8 mouse cellular contexts compared by ENCODE assay signal in the genomic region with DNA sequence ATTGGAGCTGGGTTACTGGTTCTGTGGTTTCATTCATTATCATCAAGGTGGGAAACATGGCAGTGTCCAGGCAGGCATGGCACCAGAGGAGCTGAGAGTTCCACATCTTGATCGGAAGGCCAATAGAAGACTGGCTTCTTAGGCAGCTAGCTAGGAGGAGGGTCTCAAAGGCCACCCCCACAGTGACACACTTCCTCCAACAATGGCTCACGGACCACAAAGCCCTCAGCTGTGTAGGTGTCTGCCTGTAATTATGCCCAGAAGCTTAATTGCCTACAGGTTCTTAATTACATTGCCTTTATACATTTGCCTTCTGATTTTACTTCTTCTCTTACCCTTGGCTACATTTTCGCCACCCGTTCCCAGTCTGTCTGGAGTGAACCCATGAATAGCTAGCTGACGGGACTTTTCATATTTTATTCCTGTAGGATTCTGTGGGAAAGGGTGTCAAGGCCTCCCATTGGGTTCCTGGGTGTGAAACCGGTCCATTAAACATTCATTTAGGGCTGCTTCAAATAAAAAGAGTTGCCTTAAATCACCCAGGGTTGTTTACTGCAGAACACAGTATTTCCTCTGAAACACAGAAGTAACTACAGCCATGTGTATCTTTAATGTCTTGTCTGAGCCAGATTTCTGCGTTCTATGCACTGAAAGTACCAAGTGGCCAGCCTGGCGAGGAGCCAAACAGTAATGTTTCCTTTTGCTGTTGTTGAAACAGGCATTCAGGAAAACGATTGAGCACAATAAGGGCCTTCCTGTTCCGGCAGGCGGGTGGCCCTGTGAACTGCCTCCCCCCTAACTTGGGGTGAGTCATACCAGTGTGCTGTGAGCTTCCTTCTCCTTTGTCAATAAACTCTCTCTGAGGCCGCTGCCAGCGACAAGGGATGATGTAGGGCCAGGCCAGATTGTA.
DNase-seq lines count a peak whose midpoint lies in the region; ATAC-seq lines count a peak whose summit lies in the region.

No protein-coding gene starts in this region.

- peaks cover 4% of the 10 kb centered on the region; the same call in 1 of the 2 replicates for H3K4me1 ChIP-seq in neural tube, embryonic 11.5 days (ENCODE audit: control insufficient read depth, insufficient read depth, low read length)
- H3K4me1 ChIP-seq in forebrain, embryonic 14.5 days (ENCODE audit: control insufficient read depth, insufficient read depth, low read length) = no peaks in the 10 kb centered on the region
- H3K4me1 ChIP-seq in heart, embryonic 14.5 days (ENCODE audit: control insufficient read depth in 2 of 2, insufficient read depth in 2 of 2, low read length in 2 of 2) = peaks cover 6 to 9% of the 10 kb centered on the region in 2 experiments
- H3K4me1 ChIP-seq in kidney, embryonic 15.5 days = peaks cover 11% of the 10 kb centered on the region
- H3K4me1 ChIP-seq in limb, embryonic 11.5 days (ENCODE audit: control insufficient read depth, insufficient read depth, low read length) = no peaks in the 10 kb centered on the region
- peaks cover 12% of the 10 kb centered on the region for H3K4me1 ChIP-seq in neural tube, embryonic 12.5 days

- H3K4me2 ChIP-seq in neural tube, embryonic 11.5 days (ENCODE audit: low read depth) = no peak overlapping the region
- H3K4me2 ChIP-seq in forebrain, embryonic 14.5 days (ENCODE audit: low read length) = no peak overlapping the region
- no peak overlapping the region for H3K4me2 ChIP-seq in heart, embryonic 14.5 days (ENCODE audit: low read length)
- no peak overlapping the region for H3K4me2 ChIP-seq in kidney, embryonic 15.5 days
- H3K4me2 ChIP-seq in limb, embryonic 11.5 days (ENCODE audit: low read depth, severe bottlenecking) = no peak overlapping the region
- no peak overlapping the region for H3K4me2 ChIP-seq in neural tube, embryonic 12.5 days (replicated peaks)

- WGBS in neural tube, embryonic 11.5 days = 57% methylated on average over 13 of the region's 13 CpGs
- WGBS in forebrain, embryonic 14.5 days = 24% methylated on average over 13 of the region's 13 CpGs
- WGBS in heart, embryonic 14.5 days = 51% methylated on average over 13 of the region's 13 CpGs
- 49% methylated on average over 13 of the region's 13 CpGs for WGBS in kidney, embryonic 15.5 days
- 48% methylated on average over 13 of the region's 13 CpGs for WGBS in limb, embryonic 11.5 days
- WGBS in neural tube, embryonic 12.5 days = 34% methylated on average over 13 of the region's 13 CpGs

- H3K9ac ChIP-seq in neural tube, embryonic 11.5 days (ENCODE audit: low read length) = no peak overlapping the region
- H3K9ac ChIP-seq in forebrain, embryonic 14.5 days (ENCODE audit: low read length) = no peak overlapping the region
- H3K9ac ChIP-seq in heart, embryonic 14.5 days (ENCODE audit: low read length) = no peak overlapping the region
- H3K9ac ChIP-seq in kidney, embryonic 15.5 days = no peak overlapping the region
- no peak overlapping the region for H3K9ac ChIP-seq in limb, embryonic 11.5 days (ENCODE audit: low read length)
- H3K9ac ChIP-seq in neural tube, embryonic 12.5 days = no peak overlapping the region

- peak; percentile 37 for DNase-seq in neural tube, embryonic 11.5 days (ENCODE audit: low spot score)
- no peak for DNase-seq in neural tube, embryonic 10.5 days (ENCODE audit: extremely low spot score, low spot score)
- peak; percentile 82 for DNase-seq in forebrain, embryonic 14.5 days (ENCODE audit: low spot score)
- DNase-seq in limb, embryonic 11.5 days (ENCODE audit: low spot score) = peak; percentile 59
- DNase-seq in urinary bladder, postnatal 25 days (ENCODE audit: low spot score) = peak; percentile 59

- no peaks in the 10 kb centered on the region for H3K27me3 ChIP-seq in neural tube, embryonic 11.5 days (ENCODE audit: control insufficient read depth, insufficient read depth, low read length)
- no peaks in the 10 kb centered on the region for H3K27me3 ChIP-seq in forebrain, embryonic 14.5 days (replicated peaks; ENCODE audit: control insufficient read depth, insufficient read depth, low read length)
- H3K27me3 ChIP-seq in heart, embryonic 14.5 days (ENCODE audit: control insufficient read depth, insufficient read depth, low read length) = peaks cover 15% of the 10 kb centered on the region; the same call in 1 of the 2 replicates
- H3K27me3 ChIP-seq in kidney, embryonic 15.5 days = peaks cover 7% of the 10 kb centered on the region
- no peaks in the 10 kb centered on the region for H3K27me3 ChIP-seq in limb, embryonic 11.5 days (ENCODE audit: control insufficient read depth, insufficient read depth, low read length)
- no peaks in the 10 kb centered on the region for H3K27me3 ChIP-seq in neural tube, embryonic 12.5 days (replicated peaks)

- H3K27ac ChIP-seq in neural tube, embryonic 11.5 days (ENCODE audit: low read depth, low read length) = no peak overlapping the region
- no peak overlapping the region for H3K27ac ChIP-seq in forebrain, embryonic 14.5 days (ENCODE audit: low read depth, low read length)
- H3K27ac ChIP-seq in heart, embryonic 14.5 days (replicated peaks in 1 of 2; ENCODE audit: control insufficient read depth in 1 of 2, insufficient read depth in 1 of 2, low read depth in 2 of 2, low read length in 2 of 2) = peak overlapping the region in 1 of 2 experiments; percentile 14; a peak in 1 of 4 replicates
- peak overlapping the region; percentile 46; the same call in 1 of the 2 replicates for H3K27ac ChIP-seq in kidney, embryonic 15.5 days
- H3K27ac ChIP-seq in limb, embryonic 11.5 days (replicated peaks; ENCODE audit: low read depth, low read length) = peak overlapping the region; percentile 57; the same call in 1 of the 2 replicates
- no peak overlapping the region for H3K27ac ChIP-seq in neural tube, embryonic 12.5 days

- H3K4me3 ChIP-seq in neural tube, embryonic 11.5 days (ENCODE audit: low read depth, low read length) = no peak overlapping the region
- H3K4me3 ChIP-seq in forebrain, embryonic 14.5 days (ENCODE audit: low read depth, low read length) = no peak overlapping the region
- H3K4me3 ChIP-seq in heart, embryonic 14.5 days (ENCODE audit: control insufficient read depth in 1 of 2, insufficient read depth in 1 of 2, low read depth in 1 of 2, low read length in 2 of 2) = no peak overlapping the region
- no peak overlapping the region for H3K4me3 ChIP-seq in kidney, embryonic 15.5 days (replicated peaks)
- no peak overlapping the region for H3K4me3 ChIP-seq in limb, embryonic 11.5 days (ENCODE audit: low read depth, low read length)
- H3K4me3 ChIP-seq in neural tube, embryonic 12.5 days = no peak overlapping the region

- no peaks in the 10 kb centered on the region for H3K9me3 ChIP-seq in neural tube, embryonic 11.5 days (ENCODE audit: control insufficient read depth, low read length)
- H3K9me3 ChIP-seq in forebrain, embryonic 14.5 days (replicated peaks; ENCODE audit: control insufficient read depth, low read length) = no peaks in the 10 kb centered on the region
- H3K9me3 ChIP-seq in heart, embryonic 14.5 days (ENCODE audit: control insufficient read depth, low read length) = no peaks in the 10 kb centered on the region
- H3K9me3 ChIP-seq in kidney, embryonic 15.5 days (replicated peaks) = no peaks in the 10 kb centered on the region
- H3K9me3 ChIP-seq in limb, embryonic 11.5 days (ENCODE audit: control insufficient read depth, low read length) = no peaks in the 10 kb centered on the region
- no peaks in the 10 kb centered on the region for H3K9me3 ChIP-seq in neural tube, embryonic 12.5 days

- no peaks in the 10 kb centered on the region for H3K36me3 ChIP-seq in neural tube, embryonic 11.5 days (ENCODE audit: control insufficient read depth, insufficient read depth, low read length)
- no peaks in the 10 kb centered on the region for H3K36me3 ChIP-seq in forebrain, embryonic 14.5 days (ENCODE audit: control insufficient read depth, insufficient read depth, low read length)
- H3K36me3 ChIP-seq in heart, embryonic 14.5 days (ENCODE audit: control insufficient read depth, insufficient read depth, low read length) = no peaks in the 10 kb centered on the region
- H3K36me3 ChIP-seq in kidney, embryonic 15.5 days = no peaks in the 10 kb centered on the region
- no peaks in the 10 kb centered on the region for H3K36me3 ChIP-seq in limb, embryonic 11.5 days (ENCODE audit: control insufficient read depth, insufficient read depth, low read length)
- no peaks in the 10 kb centered on the region for H3K36me3 ChIP-seq in neural tube, embryonic 12.5 days

- peak; percentile 72; the same call in 1 of the 2 replicates for ATAC-seq in neural tube, embryonic 11.5 days (ENCODE audit: insufficient read depth, low FRiP score, low TSS enrichment)
- peak; percentile 91 for ATAC-seq in forebrain, embryonic 14.5 days
- peak; percentile 59 for ATAC-seq in heart, embryonic 14.5 days (ENCODE audit: insufficient number of reproducible peaks, insufficient read depth, low FRiP score, low read depth)
- peak; percentile 86 for ATAC-seq in kidney, embryonic 15.5 days (replicated peaks; ENCODE audit: low FRiP score)
- ATAC-seq in limb, embryonic 11.5 days (ENCODE audit: insufficient number of reproducible peaks, low FRiP score, low TSS enrichment, low read depth) = 0 out of 2 replicates have a peak, but pooled peaks have one; percentile 54
- ATAC-seq in neural tube, embryonic 12.5 days (ENCODE audit: low FRiP score, low read depth) = peak; percentile 89

Comparison
In these comparisons a context has a peak if more than half of its experiments do, and no peak if none do; other contexts are left out.
1. H3K27ac ChIP-seq: peak in kidney, embryonic 15.5 days (single experiment) and limb, embryonic 11.5 days (single experiment); none in neural tube, embryonic 11.5 days (single experiment), forebrain, embryonic 14.5 days (single experiment) and neural tube, embryonic 12.5 days (single experiment).
2. Peak in every context shown above with its lines, with median percentiles within 50 percentile points of each other: ATAC-seq.